Mouse (Mus musculus): Measurements from ENCODE around the gene Klf9. TPM values are rescaled to one million over a fixed set of nuclear protein-coding genes. Genes with fewer than 3 reads are reported as not detected.

The Klf9 gene
- total RNA-seq, 2 experiments from 2014 or later, result 105 to 142 TPM

DNA sequence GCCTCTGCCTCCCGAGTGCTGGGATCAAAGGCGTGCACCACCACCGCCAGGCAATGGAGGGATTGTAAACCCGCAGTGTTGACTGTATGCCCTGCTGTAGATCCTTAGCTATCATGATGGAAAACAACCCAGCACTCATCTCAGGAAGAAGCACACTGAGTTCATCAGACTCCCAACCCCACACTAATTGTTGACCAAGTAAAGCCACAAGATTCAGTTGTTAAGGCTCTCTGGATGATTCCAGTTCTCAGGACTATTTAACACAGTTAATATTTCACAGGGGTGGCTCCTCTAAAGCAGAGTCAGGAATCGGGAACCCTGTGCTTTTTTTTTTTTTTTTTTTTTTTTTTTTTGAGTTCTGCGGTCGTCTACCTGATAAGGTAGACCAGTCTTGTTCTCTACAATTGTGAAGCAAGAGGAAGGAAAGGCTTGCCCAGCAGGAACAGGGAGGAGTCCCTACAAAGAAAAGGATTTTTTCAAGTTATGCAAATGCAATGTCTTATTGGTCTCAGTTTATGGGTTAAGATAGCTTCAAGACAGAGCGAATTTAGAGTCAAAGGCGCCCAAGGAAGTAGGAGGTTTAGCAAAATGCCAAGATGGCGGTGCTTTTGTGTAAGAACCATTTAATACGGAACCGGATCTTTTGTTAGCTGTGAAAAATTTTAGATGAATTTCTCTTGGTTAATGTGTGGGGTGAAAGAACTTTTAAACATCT lies 1.1 kb upstream of the Klf9 start:
- peak; percentile 39 for DNase-seq (ENCODE audit: low spot score)

DNA sequence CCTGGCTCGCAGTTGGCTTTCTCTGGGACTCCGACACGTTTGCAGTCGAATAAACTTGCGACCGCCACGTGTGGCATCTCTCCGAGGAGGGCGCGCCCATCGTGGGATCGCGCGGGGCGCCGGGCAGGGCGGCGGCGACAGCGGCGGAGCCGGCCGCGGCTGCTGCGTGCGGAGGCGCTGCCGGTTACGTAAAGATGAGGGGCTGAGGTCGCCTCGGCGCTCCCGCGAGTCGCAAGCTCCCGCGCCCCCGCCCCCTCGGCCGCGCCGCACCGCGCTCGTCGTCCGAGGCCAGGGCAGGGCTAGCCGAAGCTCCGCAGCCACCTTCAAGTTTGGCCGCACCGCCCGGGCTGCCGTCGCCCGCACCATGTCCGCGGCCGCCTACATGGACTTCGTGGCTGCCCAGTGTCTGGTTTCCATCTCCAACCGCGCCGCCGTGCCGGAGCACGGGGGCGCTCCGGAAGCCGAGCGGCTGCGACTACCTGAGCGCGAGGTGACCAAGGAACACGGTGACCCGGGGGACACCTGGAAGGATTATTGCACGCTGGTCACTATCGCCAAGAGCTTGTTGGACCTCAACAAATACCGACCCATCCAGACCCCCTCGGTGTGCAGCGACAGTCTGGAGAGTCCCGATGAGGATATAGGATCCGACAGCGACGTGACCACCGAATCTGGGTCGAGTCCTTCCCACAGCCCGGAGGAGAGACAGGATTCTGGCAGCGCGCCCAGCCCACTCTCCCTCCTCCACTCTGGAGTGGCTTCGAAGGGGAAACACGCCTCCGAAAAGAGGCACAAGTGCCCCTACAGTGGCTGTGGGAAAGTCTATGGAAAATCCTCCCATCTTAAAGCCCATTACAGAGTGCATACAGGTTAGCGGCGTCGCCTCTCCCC lies 610 bp downstream of the Klf9 start:
- peak; percentile 87 for DNase-seq (ENCODE audit: low spot score)

DNA sequence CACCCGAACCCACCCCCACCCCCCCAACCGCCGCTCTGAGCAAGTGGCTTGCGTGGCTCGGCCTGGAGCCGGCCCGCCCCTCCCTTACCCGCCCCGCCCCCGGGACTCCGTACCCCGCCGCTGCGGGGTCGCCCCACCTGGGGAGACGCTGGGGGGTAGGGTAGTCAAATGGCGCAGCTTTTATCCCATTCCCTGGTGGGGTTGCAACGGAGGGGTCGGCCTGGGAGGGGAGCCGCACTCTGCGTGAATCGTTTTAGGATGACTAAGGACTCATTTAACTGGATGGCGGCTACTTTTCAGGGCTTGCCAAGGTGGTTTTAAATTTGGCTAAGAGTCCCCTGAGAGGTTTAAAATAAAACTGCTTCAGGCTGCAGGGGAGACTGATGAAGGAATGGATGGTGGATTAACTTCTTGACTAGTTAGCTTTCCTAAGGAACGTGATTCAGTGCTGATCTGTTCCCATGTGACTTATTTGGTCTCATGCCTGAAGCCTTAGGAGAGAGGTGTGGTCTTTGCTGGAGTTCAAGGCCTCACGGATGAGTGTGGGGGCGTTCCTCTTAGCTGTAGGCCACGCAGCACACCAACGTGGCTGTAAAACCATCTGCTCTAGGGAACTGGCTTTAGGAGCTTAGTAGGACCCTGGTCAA lies 1.5 kb downstream of the Klf9 start:
- DNase-seq (ENCODE audit: low spot score), result peak; percentile 76

DNA sequence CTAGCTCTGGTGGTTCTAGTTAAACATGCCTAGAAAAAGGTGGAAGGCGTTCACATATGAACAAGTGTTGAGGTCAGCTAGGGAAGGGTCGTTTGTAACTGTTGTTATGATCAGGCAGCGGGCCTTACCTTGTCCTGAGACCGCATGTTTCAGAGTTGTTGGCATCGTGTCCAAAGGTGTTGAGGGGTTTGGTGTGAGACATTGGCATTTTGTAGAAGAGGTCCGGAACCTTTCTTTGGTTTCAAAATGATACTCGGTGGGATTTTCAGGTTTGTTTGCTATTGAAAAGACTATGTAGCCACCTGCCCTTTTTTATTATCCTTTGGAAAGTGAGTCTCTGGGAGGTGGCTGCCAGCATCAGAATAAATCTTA lies 2.0 kb downstream of the Klf9 start:
- DNase-seq (ENCODE audit: low spot score), result no peak

DNA sequence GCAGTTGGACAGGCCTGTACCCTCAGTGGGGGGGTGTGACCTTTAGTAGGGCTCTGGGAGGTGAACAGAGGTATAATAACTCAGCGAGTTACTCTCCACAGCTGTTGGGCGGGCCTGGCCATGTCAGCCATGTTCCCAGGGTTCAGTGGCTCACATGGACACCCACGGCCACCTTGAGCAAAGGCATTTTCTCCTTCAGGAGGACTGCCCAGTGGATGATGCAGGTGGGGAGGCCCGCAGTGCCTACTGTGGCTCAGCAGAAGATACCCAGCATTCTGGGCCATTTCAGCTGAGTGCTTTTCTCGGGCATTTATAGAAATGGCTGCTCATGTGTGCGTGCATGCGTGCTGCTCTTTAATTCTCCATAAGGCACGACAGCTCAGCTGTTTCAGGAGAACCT lies 2.5 kb downstream of the Klf9 start:
- DNase-seq (ENCODE audit: low spot score), result peak; percentile 77

- DNase-seq (ENCODE audit: low spot score), result peak; percentile 33
Observed at GRCm38 (mm10) chr19:23144031-23144430, 3.0 kb downstream of the Klf9 start.

DNA sequence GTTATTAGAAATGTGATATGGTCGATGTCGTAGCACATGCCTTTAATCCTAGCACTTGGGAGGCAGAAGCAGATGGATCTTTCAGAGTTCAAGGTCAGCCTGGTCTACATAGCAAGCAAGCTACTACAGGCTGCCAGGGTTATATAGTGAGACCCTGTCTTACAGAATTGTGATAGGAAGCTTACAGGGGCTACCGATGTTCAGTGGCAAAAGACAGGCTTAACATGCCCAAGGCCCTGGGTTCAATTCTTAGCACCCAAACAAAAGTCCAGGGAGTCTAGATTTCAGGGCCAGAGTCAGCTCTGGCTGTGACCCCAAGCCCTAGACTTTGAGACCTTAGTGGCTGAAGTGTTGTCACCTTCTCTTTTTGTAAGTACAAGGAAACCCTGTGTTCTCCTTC lies 4.1 kb downstream of the Klf9 start:
- peak; percentile 13 for DNase-seq (ENCODE audit: low spot score)

DNA sequence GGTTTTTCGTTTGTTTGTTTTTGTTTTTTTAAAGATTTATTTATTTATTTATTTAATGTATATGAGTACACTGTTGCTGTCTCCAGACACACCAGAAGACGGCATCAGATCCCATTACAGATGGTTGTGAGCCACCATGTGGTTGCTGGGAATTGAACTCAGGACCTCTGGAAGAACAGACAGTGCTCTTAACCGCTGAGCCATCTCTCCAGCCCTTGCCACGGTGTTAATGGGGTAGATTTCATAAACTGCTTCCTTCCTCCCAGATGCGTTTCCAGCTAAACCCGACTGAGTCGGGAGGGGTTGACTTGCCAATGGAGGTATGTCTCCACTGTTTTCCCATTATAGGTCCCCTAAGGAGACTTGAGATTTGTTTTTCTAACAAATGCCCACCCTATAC lies 4.5 kb downstream of the Klf9 start:
- DNase-seq (ENCODE audit: low spot score), result peak; percentile 3

DNA sequence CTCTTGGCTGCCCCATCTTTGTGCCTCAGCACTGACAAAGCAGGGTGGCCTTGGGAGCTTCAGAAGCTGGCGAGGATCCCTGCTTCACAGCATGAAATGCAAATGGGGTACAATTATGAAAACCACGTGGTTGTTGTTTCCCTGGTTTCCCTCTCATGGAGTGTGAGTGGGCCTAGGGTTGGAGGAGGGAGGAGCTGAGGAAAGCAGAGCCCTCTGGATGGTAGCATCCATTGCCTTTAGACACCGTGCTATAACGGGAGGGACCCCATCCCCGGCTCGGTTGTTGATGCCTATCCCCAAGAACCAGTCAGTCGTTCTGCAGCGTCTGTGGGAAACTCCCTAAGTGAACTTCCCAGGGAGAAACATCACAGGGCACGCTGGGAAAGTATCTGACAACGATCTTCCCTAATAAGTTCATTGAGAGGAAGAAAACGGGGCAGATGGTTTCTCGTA lies 5.4 kb downstream of the Klf9 start:
- peak; percentile 24 for DNase-seq (ENCODE audit: low spot score)

GRCm38 (mm10) chr19:23147026-23147966 lies 6.3 kb downstream of the Klf9 start:
- DNase-seq (ENCODE audit: low spot score), result peak; percentile 18

DNA sequence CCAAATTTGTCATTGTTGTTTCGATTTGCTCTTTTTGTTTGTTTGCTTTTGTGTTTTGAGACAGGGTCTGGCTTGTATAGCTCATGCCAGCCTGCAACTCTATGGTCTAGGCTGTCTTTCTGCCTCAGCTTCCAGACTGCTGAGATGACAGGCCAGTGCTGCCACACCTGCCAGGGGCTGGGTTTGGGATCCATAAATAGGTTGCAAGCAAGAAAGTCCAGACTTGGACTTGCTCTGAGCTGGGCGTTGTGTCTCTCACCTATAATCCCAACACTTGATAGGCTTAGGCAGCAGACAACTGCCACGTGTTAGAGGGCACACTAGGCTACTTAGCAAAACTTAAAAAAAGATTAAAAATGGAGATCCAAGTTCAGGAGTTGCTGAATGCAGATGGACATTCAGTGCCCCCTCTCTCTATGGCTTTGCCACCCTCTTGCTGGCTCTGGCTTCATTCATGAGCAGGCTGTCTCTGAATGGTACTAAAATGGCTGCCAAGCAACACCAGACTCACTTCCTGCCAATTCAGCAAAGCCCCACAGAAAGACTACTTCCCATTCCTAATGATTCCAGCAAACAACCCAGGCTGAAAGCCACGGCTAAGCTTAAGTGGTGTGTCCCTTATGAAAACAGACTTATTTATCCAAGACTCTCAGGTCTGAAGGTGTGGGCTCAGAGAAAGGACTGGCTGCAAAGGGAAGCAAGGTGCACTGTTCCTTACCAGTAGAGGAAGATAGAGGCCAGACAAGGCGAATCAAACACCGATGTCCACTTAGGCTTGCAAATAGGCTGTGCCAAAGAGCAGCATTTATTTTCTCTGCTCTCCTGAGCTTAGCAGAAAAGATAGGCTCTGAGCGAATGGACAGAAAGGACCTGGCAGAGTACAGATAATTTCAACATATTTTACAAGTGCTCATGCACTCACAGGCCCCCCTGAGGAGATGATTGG lies 8.7 kb downstream of the Klf9 start:
- peak; percentile 73 for DNase-seq (ENCODE audit: low spot score)

DNA sequence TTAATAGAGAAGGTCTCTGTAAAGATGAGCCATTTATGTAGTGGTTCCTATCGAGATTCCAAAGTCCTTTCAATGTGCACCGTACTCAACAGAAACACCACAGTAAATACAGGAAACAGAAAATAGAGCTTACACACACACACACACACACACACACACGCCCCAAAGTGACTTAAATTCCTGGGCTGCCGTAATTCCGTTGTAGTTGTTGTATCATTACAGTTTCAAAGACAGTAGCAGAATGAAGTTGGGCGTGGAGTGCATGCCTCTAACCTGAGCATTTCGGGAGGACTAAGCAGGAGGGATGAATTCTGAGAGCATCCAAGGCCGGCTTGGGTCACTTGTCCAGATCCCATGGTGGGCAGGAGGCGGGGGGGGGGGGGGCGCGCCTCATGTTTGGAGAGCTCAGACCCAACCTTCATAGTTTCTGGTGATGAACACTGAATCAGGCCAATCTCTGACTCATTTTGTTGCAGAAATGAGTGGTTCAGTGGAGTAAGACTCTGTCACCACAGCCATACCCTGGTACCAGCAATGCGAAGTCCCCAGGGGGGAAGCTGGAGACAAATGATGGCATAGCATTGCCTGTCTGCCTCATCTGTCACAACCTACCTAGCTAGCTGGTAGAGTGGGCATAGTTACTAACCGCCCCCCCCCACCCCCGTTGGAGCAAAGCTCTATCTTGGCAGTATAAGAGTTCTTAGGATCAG lies 9.7 kb downstream of the Klf9 start:
- DNase-seq (ENCODE audit: low spot score), result no peak

DNA sequence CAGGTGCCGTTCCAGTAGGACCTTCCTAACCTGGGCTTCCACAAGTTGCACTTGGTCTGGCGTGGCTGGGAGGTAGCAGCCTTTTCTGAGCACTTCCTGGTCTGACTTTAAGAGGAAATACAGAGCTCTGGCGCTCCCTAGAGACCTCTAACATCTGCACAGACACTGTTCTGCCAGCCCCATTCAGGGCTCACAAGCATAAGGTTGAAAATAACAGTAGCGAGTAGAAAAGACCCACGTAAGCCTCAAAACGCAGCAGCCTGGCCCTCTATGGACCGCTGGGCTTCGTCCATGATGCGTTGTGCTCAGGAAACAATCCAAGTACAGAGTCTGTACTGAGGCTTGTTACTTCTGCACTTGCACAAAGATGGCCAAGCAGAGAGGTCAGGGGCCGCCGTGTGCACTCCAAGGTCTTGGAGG lies 10.6 kb downstream of the Klf9 start:
- DNase-seq (ENCODE audit: low spot score), result peak; percentile 54

DNA sequence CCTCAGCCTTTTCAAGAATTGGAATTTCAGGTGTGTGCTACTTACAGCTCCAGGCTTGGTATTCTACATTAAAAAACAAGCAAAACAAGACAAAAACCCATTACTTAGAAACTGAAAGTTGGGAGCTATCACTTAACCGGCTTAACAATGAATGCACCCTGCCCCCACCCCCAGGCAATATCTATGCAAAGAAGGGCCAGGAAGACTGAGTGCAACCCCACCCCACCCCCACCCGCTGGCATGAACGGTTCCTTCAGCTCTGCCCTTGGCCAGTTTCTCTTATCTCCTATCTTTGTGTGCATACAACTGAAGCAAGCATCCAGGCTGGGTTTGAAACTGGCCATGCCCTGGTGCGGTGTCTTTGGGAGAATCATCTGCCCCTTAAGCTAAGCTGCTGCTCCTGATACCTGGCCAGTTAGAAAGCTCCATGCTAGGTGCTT lies 11.2 kb downstream of the Klf9 start:
- DNase-seq (ENCODE audit: low spot score), result peak; percentile 15

- peak; percentile 2 for DNase-seq (ENCODE audit: low spot score)
Observed at GRCm38 (mm10) chr19:23152771-23153605, 12.0 kb downstream of the Klf9 start.

DNA sequence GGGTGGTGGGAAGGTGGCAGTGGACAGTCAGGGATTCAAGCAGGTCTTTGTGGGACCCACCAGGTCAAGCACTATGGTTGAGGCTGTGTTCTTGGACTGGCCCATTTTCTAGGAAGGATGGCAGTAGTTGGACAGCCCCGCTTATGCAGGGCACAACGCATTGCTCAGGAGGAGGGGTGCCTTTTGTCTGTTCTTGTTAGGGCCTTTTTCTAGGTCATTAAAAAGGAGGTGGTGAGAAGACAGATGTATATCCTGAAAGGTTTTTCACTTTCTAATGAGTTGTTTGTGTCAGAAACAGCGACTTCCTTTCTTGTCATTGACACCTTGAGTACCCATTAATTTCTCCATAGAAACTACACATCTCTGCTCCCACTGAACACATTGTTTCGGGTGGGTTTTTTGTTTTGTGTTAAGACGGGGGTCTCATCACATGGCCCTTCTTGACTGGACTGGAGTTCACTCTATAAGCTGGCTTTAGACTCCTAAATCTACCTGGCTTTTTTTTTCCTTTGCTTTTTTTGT lies 12.6 kb downstream of the Klf9 start:
- DNase-seq (ENCODE audit: low spot score), result peak; percentile 3

DNA sequence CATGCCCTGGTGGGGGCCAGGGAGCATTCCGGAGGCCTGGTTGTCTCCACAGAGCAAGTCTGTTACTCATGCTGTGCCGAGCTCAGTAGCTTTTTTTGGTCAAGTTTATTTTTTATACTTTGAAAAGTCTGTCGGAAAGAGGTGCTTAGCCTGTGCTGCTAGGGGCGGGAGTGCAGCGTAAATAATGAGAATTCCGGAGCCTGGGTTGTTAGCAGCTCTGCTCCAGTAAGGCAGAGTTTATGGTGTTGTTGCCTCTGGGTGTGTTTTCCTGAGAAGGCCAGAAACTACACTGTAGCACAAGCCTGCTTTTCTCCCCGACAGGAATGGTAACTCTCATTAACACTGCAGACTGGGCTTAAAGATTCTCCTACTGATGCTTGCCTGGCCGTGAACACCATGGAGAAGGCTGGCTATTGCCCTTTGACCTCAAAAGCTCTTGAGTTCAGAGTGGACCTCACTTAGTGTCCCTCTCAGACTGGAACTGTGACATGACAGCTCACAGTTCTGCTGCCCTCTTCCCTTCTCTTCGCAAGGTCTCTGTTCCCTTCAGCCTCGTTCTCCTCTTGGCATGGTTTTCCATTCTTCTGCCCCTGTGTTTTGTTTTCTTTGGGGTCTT lies 18.9 kb downstream of the Klf9 start:
- DNase-seq (ENCODE audit: low spot score), result no peak
